Mouse (Mus musculus) frontal cortex, postnatal 14 days (tissue): ENCODE results near the gene Exoc8.

Experiments
- DNase-seq, 2 experiments: peaks; one replicate each; pipeline ENCODE4 v3.0.0; 2022; ENCODE audit warnings: low spot score in 2 of 2

Gene Exoc8

DNA sequence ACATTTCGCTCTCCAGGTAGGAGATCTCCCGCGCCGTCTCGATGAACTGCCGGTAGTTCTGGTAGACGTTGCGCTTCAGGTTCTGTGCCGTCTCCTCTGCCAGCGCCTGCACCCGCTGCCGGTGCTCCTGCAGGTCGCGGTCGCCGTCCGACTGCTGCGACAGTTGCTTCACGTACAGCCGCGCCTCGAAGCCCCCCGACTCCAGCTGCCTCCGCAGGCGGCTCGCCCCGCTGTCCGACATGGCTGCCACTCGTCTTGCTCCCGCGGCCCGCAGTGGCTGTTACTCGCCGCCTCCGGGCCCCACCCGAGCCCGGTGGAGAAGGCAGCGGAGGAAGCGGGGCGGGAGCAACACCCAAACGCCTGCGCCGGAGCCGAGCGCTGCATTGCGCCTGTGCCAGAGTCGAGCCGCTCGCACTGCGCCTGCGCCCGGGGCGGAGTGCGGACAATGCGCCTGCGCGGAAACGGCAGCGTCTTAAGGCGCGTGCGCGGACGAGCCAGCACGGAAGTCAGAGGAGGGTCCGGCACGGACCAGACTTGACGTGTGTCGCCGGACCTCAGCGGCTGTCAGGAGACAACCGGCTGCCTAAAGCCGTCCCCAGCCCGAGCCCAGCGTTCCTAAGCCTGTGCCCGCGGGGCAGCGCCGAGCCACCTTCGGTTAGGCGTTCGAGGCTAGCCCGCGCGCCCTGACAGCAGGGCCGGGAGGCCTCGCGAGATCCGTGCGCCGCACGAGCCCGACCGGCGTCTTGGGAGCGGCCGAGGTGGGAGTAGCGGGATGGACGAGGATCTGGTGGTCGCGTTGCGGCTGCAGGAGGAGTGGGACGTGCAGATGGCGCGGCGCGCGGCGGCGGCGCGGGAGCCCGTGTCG lies at the start of gene Exoc8, which contains the start of gene Sprtn:
Exoc8 (minus strand) TSS at position 320 of the 865 bp plus-strand sequence.
Sprtn (plus strand) TSS at position 501 of the 865 bp plus-strand sequence.
- peak; percentile 92 to 96 for DNase-seq

DNA sequence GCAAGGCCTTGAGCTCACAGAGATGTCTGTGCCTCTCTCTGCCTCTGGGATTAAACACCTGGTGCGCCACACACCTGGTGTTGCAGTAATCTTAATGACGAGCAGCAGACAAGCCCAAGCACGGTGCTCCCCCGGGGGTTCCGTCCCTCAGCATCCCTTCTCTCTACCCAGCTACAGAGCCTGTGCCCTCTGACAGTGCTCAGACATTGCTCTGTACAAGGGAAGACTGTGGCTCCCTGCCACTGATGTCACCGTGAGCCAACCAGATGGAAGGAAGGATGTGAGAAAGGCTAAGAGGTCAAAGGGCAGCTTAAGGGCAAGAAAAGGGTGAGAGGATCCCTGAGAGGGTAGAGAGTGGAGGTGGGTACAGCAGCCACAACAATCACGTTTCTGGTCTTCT lies 46.9 kb upstream of the Exoc8 start:
- no peak for DNase-seq

DNA sequence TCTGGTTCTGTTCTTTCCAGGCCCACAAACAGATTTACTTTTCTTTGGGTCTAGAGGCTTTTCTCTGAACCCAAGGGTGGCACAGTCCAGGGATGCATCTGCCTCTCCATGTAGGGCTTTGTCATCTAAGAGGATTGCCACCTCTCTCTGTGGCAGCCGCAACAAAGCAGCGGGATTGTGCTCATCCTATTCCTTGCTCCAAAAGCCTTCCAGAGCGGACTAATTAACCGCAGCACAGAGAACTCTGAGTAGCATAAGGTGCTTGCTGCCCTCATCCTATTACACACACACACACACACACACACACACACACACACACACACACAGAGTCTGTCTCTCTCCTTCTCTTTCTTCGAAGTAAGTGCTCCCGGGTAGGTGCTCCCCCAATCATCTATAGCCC lies 46.3 kb upstream of the Exoc8 start:
- no peak for DNase-seq

DNA sequence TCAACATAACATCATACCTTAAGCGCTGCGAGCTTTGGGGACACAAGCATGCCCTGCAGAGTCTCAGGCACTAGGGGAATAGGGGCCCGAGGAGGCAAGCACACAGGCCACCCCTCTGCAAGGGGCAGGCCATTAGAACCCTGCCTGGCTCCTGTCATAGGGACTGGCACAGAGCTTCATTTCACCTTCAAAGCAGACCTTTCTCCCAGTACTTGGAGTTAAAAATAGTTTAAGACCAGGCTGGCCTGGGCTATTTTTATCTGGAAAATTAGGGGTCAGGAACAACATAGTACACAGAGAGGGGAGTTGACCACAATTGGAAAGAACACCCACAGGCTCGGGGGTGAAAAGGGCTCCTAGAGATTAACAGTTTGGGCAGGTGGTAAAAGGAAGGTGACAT lies 39.8 kb upstream of the Exoc8 start:
- no peak for DNase-seq

DNA sequence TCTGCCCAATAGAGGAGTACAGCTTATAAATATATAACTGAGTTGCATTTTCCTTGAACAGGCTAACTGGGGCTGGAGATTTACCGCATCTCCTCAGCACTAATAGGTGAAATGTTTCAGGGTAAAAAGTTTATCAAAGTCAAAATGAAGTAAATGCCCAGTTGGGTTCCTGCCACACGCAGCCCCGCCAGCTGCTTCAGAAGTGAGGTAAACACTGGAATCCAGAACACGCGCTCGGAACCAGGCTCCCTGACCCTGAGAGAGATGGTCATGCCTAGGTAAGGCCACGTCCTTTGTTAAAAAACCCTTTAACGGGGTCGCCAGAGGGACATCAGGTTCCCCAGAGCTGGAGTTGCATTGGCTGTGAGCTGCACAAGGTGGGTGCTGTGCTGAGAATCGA lies 39.2 kb upstream of the Exoc8 start:
- DNase-seq: no peak

DNA sequence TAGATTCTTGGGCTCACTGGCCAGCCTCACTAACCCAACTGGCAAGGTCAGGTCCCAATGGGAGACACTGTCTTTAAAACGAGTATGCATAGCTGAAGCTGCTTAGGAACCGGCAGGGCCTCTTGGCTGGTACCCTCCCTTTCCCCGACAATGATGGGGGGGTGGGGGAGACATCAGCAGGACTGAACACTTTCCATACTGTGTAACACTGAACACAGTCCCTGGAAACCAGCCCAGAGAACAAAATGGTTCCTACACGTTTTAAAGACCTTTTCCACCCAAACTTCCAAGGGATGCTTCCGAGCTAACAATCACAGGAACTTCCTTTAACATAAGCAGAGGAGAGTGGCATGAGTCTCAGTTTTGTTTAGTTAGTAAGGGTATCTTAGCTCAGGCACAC lies 37.6 kb upstream of the Exoc8 start:
- DNase-seq: no peak

DNA sequence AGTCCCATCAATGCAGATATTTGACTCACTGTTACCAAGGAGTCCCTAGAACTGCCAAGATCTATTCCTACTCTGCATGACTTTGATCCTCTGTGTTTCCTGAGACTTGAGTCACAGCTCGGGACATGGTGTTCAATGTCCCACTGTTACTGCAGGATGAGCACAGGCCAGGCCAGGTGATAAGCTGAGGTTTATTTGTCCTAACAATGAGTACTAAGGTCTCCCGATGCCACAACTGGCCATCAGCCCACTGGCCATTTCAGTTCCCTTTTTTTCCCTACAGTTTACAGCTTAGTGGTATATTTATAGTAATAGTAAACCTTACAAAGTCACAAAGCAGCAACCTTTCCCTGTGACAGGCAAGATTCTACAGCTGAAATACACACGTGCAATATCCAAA lies 34.9 kb upstream of the Exoc8 start:
- no peak for DNase-seq

DNA sequence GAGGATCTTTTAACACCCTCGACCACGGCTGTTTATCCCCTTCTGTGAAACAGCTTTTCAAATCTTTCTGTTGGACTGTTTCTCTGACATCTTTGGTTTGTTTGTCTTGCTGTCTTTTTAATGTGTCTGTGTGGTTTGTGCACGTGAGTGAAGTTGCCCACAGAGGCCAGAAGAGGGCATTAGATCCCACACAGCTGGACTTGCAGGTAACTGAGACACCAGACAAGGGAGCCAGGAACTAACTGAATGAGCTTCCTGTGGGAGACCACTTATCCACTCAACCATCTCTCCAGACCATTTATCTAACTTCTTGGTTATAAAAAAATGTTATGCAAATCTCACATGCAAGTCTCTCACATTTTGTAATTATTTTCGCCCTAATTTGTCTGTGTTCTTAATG lies 33.1 kb upstream of the Exoc8 start:
- DNase-seq: no peak

DNA sequence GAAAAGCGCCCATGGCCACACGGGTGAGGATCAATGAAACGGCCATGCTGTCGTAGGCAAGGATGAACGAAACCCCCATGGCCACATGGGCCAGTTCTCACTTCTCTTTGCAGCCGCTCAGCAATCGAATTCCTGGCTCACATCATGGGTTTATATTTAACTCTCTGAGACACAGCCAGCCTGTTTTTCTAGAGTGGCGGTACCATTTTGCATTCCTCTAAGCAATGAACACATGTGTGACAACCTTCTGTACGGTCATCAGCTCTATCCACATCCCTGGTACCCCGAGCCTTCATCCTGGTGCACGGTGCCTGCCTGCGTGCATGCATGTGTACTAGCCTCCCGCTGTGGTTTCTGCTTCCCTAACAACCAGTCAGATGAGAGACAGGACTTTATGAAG lies 32.6 kb upstream of the Exoc8 start:
- DNase-seq: no peak

DNA sequence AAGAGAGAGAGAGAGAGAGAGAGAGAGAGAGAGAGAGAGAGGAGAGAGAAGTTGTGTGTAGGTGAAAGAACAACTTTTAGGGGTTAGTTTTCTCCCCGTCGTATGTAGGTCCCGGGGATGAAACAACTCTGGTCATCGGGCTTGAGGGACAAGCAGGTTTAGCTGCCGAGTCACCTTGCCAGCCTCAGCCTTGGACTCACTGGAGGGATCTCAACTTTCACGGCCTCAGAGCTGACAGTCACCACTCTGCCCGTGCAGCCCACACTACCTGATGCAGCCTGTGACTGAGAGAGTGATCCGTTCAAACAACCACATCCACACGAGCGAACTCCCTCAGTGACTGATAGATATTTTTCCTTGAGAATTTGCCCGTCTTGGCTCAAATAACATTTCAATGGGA lies 31.5 kb upstream of the Exoc8 start:
- DNase-seq: no peak

DNA sequence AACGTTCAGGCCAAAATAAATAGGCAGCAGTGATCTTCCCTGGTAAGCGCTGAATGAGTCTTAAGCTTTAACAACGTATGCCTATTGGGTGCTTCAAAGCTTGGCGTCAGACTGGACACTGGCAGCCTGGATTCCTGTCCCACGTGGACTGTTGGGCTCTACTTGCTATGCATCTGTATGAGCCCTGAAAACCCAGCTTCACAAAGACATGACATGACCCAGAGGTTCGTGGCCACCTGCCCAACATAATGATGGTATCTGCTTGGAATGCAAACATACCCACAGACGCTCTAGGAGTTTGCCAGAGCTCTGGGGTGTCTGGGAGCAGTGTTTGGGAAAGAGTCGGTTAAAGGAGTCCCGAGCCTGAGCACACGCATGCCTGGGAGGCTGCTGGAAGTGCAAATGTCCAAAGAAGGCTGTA lies 28.9 kb upstream of the Exoc8 start:
- DNase-seq: no peak

DNA sequence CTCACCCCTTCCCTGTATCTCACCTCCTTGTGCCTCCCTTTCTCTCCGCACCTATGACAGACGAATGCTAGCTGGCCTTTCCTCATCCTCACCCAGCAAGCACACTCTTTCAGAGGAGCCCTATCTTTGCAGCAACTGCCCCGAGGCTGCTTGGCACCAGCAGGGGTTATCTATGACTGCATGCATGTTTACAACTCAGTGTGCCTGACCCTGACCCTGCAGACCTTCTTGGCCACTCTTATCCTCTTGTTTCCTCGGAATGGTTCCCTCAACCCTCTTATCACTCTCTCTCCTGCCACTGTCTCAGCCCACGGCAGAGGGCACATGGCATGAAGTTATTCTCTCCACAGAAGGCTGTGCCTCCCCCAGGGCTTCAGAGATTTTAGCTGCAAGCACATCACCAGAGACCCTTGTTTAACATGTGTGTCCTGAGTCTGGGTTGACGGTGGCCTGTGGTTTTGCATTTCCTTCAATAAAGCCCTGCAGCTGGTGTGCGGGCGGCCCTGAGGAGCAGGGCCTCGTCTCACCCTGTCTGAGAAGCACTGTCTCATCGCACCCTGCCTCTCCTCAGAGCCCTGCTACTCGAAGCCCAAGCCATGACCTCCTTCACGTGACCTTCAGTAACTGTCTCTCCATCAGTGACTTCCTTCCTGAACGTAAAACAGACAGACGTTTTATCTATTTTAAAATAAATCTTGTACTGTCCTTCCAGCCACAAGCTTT lies 28.2 kb upstream of the Exoc8 start:
- no peak for DNase-seq

DNA sequence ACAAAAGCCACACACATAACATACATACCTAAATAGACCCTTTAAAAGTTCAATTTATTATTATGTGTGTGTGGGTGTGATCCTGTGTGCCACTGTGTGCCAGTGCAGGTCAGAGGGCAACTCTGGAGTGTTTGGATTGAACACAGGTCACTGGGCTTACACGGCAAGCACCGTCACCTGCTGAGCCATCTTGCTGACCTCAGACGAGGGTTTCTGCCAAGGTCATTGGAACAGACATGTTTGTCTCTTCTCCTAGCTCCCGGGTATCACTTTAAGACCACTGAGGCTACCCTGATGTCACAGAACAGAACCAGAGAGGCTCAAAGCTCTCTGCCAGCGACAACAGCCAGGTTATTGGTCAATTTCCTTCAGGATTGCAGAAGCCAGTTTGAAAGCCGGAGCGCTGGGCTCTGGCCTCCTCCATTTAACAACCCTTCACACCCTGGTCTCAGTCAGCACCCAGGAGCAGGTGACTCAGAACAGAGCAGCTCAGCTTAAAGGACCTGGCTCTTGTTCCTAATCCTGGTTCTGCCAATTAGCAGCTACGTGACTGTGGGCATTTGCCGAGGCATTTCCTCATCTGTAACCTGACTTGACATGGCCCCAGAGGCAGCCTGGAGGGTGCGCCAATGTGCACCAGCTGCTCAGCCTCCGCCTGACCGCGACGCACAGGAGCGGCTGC lies 26.6 kb upstream of the Exoc8 start:
- no peak for DNase-seq

DNA sequence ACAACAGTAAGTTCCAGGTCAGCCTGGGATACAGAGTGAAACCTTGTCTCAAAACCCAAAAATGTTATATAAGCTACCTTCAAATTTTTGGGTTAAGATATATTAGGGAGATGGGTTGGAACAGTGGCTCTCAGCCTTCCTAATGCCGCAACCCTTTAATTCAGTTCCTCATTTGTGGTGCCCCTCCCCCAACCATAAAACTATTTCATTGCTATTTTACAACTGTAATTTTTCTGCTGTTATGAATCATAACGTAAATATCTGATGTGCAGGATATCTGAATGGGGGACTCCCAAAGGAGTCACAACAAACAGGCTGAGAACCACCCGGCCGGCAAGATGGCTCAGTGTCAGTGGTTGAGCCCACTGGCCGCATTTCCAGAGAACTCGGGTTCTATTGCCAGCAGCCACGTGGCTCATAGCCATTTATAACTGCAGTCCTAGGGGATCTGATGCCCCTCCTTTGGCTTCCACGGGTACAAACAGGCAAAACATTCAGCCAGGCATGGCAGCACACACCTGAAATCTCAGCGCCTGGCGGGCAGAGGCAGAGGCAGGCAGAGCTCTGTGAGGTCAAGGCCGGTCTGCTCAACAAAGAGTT lies 25.1 kb upstream of the Exoc8 start:
- no peak for DNase-seq

DNA sequence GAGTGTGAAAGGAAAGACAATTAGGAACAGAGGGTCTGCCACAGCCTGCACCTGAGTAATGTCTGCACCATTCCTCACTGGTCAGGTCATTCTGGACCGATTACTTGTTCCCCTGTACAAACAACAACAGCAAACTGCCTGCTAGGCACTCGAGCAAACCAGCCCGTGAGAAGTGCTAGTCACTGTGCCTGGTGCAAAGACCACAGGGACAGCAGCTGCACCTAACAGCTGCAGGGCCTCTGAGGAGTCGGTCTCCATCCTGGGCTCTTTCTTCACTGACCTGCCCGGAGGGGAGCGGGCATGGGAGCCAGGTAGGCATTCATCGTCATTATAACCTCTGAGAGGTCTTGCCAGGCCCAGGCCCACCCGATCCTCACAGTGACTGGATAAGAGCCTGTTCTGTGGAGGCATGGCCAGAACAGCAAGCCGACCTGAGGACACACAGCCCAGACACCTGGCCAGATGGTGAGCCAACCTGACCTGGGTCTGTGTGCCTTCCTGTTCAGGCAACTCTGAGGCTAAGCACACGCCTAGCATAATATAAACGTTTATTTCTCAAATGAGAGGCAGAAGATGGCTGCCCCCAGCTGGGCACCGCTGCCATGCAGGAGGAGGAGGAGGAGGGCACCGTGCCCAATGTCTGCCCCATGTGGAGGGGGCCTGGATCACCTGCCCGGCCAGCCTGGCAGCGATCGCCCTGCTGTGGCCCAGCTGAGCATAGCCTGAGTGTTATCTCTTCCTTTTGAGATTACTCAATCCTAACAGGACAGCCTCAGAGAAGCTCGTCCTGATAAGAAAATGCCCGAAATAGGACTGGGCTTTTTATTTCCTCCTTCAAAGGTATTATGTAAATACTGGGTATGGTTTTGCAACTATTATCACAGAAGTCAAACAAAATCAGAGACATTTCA lies 24.1 kb upstream of the Exoc8 start:
- no peak for DNase-seq

DNA sequence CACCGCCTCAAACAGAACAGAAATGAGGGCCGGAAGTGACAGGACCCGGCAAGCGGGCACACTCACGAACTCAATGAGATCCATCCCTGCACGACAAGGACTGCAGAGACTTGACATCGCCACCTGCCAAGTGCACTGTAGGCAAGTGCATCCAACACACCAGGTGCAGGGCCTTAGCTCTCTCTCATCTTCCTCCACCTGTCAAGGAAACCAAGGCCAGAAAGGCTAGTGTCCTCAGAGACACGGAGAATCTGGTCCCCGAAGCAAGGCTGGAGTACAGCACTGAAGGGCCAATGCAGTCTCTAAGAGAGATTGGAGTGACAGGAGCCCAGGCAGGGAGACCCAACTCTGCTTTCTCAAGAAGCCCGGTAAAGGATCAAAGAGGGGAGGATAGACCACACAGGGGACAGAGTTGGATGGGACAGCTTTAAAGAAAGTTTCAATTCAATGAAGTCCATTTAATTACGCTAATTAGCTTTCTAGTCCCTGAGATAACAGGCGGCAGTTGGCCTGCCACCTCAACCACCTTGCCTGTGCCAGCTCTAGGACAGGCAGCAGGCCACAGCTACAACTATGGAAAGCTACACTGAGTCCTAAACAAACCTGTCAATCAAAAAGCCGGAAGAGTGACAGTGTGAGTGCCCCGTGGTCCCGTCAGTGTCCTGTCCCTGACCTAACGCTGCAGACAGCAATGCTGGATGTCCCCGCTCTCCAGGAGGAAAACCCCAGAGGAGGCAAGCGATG lies 20.4 kb upstream of the Exoc8 start:
- no peak for DNase-seq

DNA sequence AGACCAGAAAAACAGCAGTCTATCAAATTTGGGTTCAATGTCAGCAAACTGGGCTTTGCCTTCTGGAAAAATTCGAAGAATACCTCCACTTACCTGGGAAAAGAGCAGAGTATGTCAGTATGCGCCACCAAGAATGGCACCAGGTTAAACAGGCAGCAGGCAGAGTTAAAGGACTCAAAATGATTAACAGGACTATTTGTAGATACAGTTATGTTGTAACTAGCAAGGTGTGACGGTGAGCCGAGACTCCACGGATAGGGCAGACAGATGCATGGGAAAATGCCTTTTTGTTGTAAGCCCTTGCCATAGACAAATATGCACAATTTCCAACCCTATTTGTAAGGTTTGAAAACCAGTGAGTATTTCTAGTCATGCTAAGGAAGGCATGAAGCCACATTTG lies 16.6 kb upstream of the Exoc8 start:
- no peak for DNase-seq

DNA sequence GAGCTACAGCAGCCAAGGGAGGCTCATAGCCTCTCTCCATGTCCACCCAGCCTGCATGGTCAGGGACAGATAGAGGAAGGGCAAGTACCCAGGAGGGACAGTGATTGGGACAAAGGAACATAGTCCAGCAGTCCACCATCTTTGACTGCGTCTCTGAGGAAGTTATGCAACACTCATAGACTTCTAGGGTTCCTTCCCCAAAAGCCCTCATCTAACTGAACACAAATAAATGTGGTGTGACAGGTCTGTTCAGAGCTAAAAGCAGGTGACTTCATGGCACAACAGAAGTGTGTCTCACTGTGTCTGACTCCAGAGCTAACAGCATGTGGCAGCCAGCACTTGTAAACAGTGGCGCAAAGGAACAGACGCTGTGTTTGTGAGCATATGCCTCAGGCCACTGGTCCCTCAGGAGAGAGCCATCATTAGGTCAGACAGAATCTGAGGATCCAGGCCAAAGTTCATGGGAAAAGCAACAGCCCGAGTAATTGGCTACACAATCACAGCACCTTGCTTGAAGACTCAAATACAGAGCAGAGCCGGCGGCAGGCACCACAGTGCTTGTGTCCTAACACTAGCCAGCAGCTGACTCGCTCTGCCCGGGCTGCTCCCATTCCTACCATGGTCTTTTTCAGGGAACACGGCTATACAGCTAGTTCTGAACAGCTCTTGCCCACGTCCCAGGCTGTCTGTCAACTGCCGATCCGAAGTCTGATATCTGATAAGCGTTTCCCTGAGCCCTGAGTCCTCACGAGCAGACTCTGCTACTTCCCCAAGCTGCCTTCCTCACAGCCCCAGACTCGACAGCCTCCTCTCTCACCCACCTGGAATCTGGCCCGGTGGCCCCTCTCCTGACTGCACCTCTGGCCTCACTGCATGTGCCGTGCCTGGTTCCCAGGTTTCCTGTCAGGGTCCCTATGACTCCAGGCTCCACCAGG lies 14.7 kb upstream of the Exoc8 start:
- DNase-seq: no peak

DNA sequence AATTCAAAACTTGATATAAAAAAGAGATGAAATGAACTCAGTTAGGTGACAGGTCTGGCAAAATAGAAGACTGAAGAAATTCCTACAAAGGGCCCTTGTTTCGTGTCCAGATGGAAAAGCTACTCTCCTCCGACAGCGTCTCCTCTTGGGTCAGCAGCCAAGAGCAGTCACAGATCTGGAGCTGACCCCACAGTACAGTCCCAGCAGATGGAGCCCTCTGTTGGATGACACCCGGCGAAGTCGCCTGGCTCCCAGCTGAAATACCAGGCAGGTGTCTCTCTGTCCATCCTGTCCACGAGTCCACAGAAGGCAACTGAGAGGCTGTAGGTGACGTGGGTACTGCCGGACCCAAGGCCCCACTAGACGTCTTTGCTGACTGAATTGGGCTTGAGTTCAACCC lies 12.8 kb upstream of the Exoc8 start:
- no peak for DNase-seq
